Mouse (Mus musculus) stomach, embryonic 16.5 days (tissue): ENCODE results near the gene Slc4a1. TPM values are rescaled to one million over a fixed set of nuclear protein-coding genes. Genes with fewer than 3 reads are reported as not detected.

Experiments
- ATAC-seq: fragments of 200-750 bp; cut with Nextera tagmentation; 2 replicates; pipeline ENCODE4 v1.8.0; 2017; ENCODE audit warnings: moderate number of reproducible peaks, moderate TSS enrichment; ENCODE audit not compliant: insufficient read depth, low FRiP score
- H3K27ac ChIP-seq: fragments of 300-500 bp; sonication (generic); 2 replicates; pipeline ENCODE4 v1.5.1; 2014; ENCODE audit warnings: low read length
- H3K27me3 ChIP-seq: fragments of 300-500 bp; sonication (generic); 2 replicates; pipeline ENCODE4 v1.6.1; 2014; ENCODE audit warnings: low read length, control low read depth, mixed read lengths; ENCODE audit not compliant: control insufficient read depth, insufficient read depth
- H3K36me3 ChIP-seq: fragments of 300-500 bp; sonication (generic); 2 replicates; pipeline ENCODE4 v1.6.1; 2014; ENCODE audit warnings: low read length; ENCODE audit not compliant: control insufficient read depth, insufficient read depth
- H3K4me1 ChIP-seq: fragments of 300-500 bp; sonication (generic); 2 replicates; pipeline ENCODE4 v1.6.1; 2014; ENCODE audit warnings: low read length, control low read depth, mixed read lengths; ENCODE audit not compliant: control insufficient read depth, insufficient read depth
- H3K4me2 ChIP-seq: fragments of 300-500 bp; sonication (generic); 2 replicates; pipeline ENCODE4 v1.6.1; 2014; ENCODE audit warnings: low read depth, low read length, mixed read lengths
- H3K4me3 ChIP-seq: fragments of 300-500 bp; sonication (generic); replicated peaks from 2 replicates; pipeline ENCODE4 v1.5.1; 2014; ENCODE audit warnings: mild to moderate bottlenecking, low read length
- H3K9ac ChIP-seq: fragments of 300-500 bp; sonication (generic); 2 replicates; pipeline ENCODE4 v1.6.1; 2014; ENCODE audit warnings: low read length
- H3K9me3 ChIP-seq: fragments of 300-500 bp; sonication (generic); replicated peaks from 2 replicates; pipeline ENCODE4 v1.6.1; 2016; ENCODE audit warnings: low read length, control low read depth; ENCODE audit not compliant: control insufficient read depth
- WGBS: fragments of 180-500 bp; shearing (Covaris S2); extraction: QIAGEN DNeasy Blood & Tissue Kit; methylation state at CpG from one replicate; pipeline ENCODE4 v1.1.7; 2014; 5-methylcytosine and 5-hydroxymethylcytosine counted together
- polyA plus RNA-seq: library from polyadenylated mRNA; unstranded; fragments of >200 nt; fragmentation: Nextera tagmentation; extraction: Ambion mirVana; gene quantifications from 2 replicates; pipeline ENCODE4 v1.2.1, GENCODE M21; 2015

Slc4a1 gene
- polyA plus RNA-seq, 1 experiment from 2014 or later = 47.2 TPM

- no peak overlapping the region for H3K27ac ChIP-seq
- H3K4me3 ChIP-seq = no peak overlapping the region
- H3K36me3 ChIP-seq = no peaks in the 10 kb centered on the region
- 86% methylated on average over 8 of the region's 8 CpGs for WGBS
- H3K9ac ChIP-seq = no peak overlapping the region
- H3K27me3 ChIP-seq = no peaks in the 10 kb centered on the region
- ATAC-seq = no peak
- H3K4me1 ChIP-seq = no peaks in the 10 kb centered on the region
- H3K9me3 ChIP-seq = no peaks in the 10 kb centered on the region
- H3K4me2 ChIP-seq = no peak overlapping the region
Measured at GRCm38 (mm10) chr11:102361776-102362495, 4.1 kb downstream of the Slc4a1 start.

- WGBS = 58% methylated on average over 10 of the region's 10 CpGs
- ATAC-seq = no peak
- H3K36me3 ChIP-seq = no peaks in the 10 kb centered on the region
Measured at GRCm38 (mm10) chr11:102358365-102358764, 7.6 kb downstream of the Slc4a1 start.

GRCm38 (mm10) chr11:102356636-102357350, 9.2 kb downstream of the Slc4a1 start:
- ATAC-seq = no peak
- H3K4me2 ChIP-seq = no peak overlapping the region
- no peaks in the 10 kb centered on the region for H3K9me3 ChIP-seq
- 60% methylated on average over 31 of the region's 31 CpGs for WGBS
- H3K4me1 ChIP-seq = no peaks in the 10 kb centered on the region
- H3K27ac ChIP-seq = no peak overlapping the region
- no peaks in the 10 kb centered on the region for H3K27me3 ChIP-seq
- H3K9ac ChIP-seq = no peak overlapping the region
- H3K4me3 ChIP-seq = no peak overlapping the region
- H3K36me3 ChIP-seq = no peaks in the 10 kb centered on the region

More at GRCm38 (mm10) chr11:102358365-102358764, 7.6 kb downstream of the Slc4a1 start:
- H3K4me3 ChIP-seq = no peak overlapping the region
- H3K27ac ChIP-seq = no peak overlapping the region
- no peak overlapping the region for H3K4me2 ChIP-seq
- H3K9ac ChIP-seq = no peak overlapping the region
- no peaks in the 10 kb centered on the region for H3K9me3 ChIP-seq
- H3K27me3 ChIP-seq = no peaks in the 10 kb centered on the region
- no peaks in the 10 kb centered on the region for H3K4me1 ChIP-seq

GRCm38 (mm10) chr11:102356190-102356589, 9.8 kb downstream of the Slc4a1 start:
- no peak for ATAC-seq
- Histone ChIP-seq H3K27me3 (no peaks in the 10 kb centered on the region), H3K9ac (no peak overlapping the region), H3K4me2 (no peak overlapping the region), H3K4me3 (no peak overlapping the region), H3K36me3 (no peaks in the 10 kb centered on the region), H3K9me3 (no peaks in the 10 kb centered on the region), H3K27ac (no peak overlapping the region), H3K4me1 (no peaks in the 10 kb centered on the region)
- 77% methylated on average over 12 of the region's 12 CpGs for WGBS

GRCm38 (mm10) chr11:102355501-102355900, 10.5 kb downstream of the Slc4a1 start:
- H3K9me3 ChIP-seq = no peaks in the 10 kb centered on the region
- H3K4me3 ChIP-seq = no peak overlapping the region
- H3K36me3 ChIP-seq = no peaks in the 10 kb centered on the region
- no peak overlapping the region for H3K4me2 ChIP-seq
- no peak for ATAC-seq
- no peak overlapping the region for H3K27ac ChIP-seq
- no peaks in the 10 kb centered on the region for H3K4me1 ChIP-seq
- H3K9ac ChIP-seq = no peak overlapping the region
- H3K27me3 ChIP-seq = no peaks in the 10 kb centered on the region
- WGBS = 77% methylated on average over 3 of the region's 3 CpGs

GRCm38 (mm10) chr11:102353021-102353431, 13.0 kb downstream of the Slc4a1 start:
- no peaks in the 10 kb centered on the region for H3K27me3 ChIP-seq
- no peaks in the 10 kb centered on the region for H3K9me3 ChIP-seq
- no peaks in the 10 kb centered on the region for H3K4me1 ChIP-seq
- no peak for ATAC-seq
- no peak overlapping the region for H3K27ac ChIP-seq
- no peaks in the 10 kb centered on the region for H3K36me3 ChIP-seq
- no peak overlapping the region for H3K9ac ChIP-seq
- WGBS = 25% methylated on average over 8 of the region's 8 CpGs
- no peak overlapping the region for H3K4me2 ChIP-seq
- H3K4me3 ChIP-seq = no peak overlapping the region

- no peaks in the 10 kb centered on the region for H3K4me1 ChIP-seq
- no peak overlapping the region for H3K9ac ChIP-seq
- H3K9me3 ChIP-seq = no peaks in the 10 kb centered on the region
- no peak overlapping the region for H3K27ac ChIP-seq
- ATAC-seq = no peak
- H3K4me2 ChIP-seq = no peak overlapping the region
- no peaks in the 10 kb centered on the region for H3K27me3 ChIP-seq
- H3K4me3 ChIP-seq = no peak overlapping the region
- no peaks in the 10 kb centered on the region for H3K36me3 ChIP-seq
- WGBS = 58% methylated on average over 5 of the region's 5 CpGs
Measured at GRCm38 (mm10) chr11:102352378-102352777, 13.6 kb downstream of the Slc4a1 start.

GRCm38 (mm10) chr11:102350981-102351523, 15.0 kb downstream of the Slc4a1 start:
- Histone ChIP-seq H3K27me3 (no peaks in the 10 kb centered on the region), H3K9ac (no peak overlapping the region), H3K4me2 (no peak overlapping the region), H3K27ac (no peak overlapping the region), H3K4me1 (no peaks in the 10 kb centered on the region), H3K4me3 (no peak overlapping the region), H3K36me3 (no peaks in the 10 kb centered on the region), H3K9me3 (no peaks in the 10 kb centered on the region)
- WGBS = 86% methylated on average over 17 of the region's 17 CpGs
- no peak for ATAC-seq

GRCm38 (mm10) chr11:102350416-102350815, 15.6 kb downstream of the Slc4a1 start:
- Histone ChIP-seq H3K4me3 (no peak overlapping the region), H3K9ac (no peak overlapping the region), H3K27me3 (no peaks in the 10 kb centered on the region), H3K36me3 (no peaks in the 10 kb centered on the region), H3K4me1 (no peaks in the 10 kb centered on the region), H3K9me3 (no peaks in the 10 kb centered on the region), H3K4me2 (no peak overlapping the region), H3K27ac (no peak overlapping the region)
- no peak for ATAC-seq
- 80% methylated on average over 4 of the region's 4 CpGs for WGBS
